Mouse (Mus musculus) MEL (cell line): ENCODE results near the gene Adamts2. TPM values are rescaled to one million over a fixed set of nuclear protein-coding genes. Genes with fewer than 3 reads are reported as not detected.

Source experiments
- DNase-seq: peaks from one replicate; pipeline ENCODE4 v3.0.0; 2011; ENCODE audit warnings: low read depth, low spot score
- H3K27ac ChIP-seq: 2 replicates; pipeline ENCODE4 v1.5.1; 2012; ENCODE audit warnings: low read depth, mild to moderate bottlenecking, control low read depth, low read length, moderate library complexity; ENCODE audit not compliant: control insufficient read depth
- H3K27me3 ChIP-seq, 2 experiments: fragments of 150-350 bp in 1 of 2; sonication (generic) in 1 of 2; 2 replicates each; pipeline ENCODE4 v1.6.1; 2012; ENCODE audit warnings: low read length in 2 of 2, mild to moderate bottlenecking in 2 of 2, improper control_type of control experiment in 1 of 2, moderate library complexity in 1 of 2; ENCODE audit not compliant: insufficient read depth in 2 of 2, control insufficient read depth in 1 of 2
- H3K36me3 ChIP-seq, 2 experiments: 2 replicates each; pipeline ENCODE4 v1.6.1; 2012 to 2014; ENCODE audit warnings: low read length in 2 of 2, improper control_type of control experiment in 1 of 2, inconsistent platforms in 1 of 2, mild to moderate bottlenecking in 1 of 2; ENCODE audit not compliant: insufficient read depth in 2 of 2, control insufficient read depth in 1 of 2
- H3K4me1 ChIP-seq, 2 experiments: fragments of 150-350 bp in 1 of 2; sonication (generic) in 1 of 2; 2 replicates each; pipeline ENCODE4 v1.6.1; 2012; ENCODE audit warnings: low read length in 2 of 2, improper control_type of control experiment in 1 of 2, mild to moderate bottlenecking in 1 of 2; ENCODE audit not compliant: insufficient read depth in 2 of 2, control insufficient read depth in 1 of 2
- H3K4me3 ChIP-seq, 2 experiments: fragments of 150-350 bp in 1 of 2; sonication (generic) in 1 of 2; 2 replicates each; pipeline ENCODE4 v1.5.1; 2012; ENCODE audit warnings: low read depth in 2 of 2, low read length in 2 of 2, mild to moderate bottlenecking in 2 of 2, moderate library complexity in 2 of 2, control low read depth in 1 of 2, improper control_type of control experiment in 1 of 2; ENCODE audit not compliant: control insufficient read depth in 1 of 2, insufficient read depth in 1 of 2
- H3K79me2 ChIP-seq: 2 replicates; pipeline ENCODE4 v1.6.1; 2012; ENCODE audit warnings: mild to moderate bottlenecking, low read length, moderate library complexity; ENCODE audit not compliant: control insufficient read depth, poor library complexity, insufficient read depth
- H3K9ac ChIP-seq: 2 replicates; pipeline ENCODE4 v1.6.1; 2012; ENCODE audit warnings: low read depth, mild to moderate bottlenecking, control low read depth, low read length, moderate library complexity; ENCODE audit not compliant: control insufficient read depth, poor library complexity, severe bottlenecking
- H3K9me3 ChIP-seq: fragments of 150-350 bp; sonication (generic); replicated peaks from 2 replicates; pipeline ENCODE4 v1.6.1; 2012; ENCODE audit warnings: mild to moderate bottlenecking, low read length, improper control_type of control experiment, moderate library complexity; ENCODE audit not compliant: insufficient read depth
- BHLHE40 ChIP-seq: IDR thresholded peaks from 2 replicates; pipeline ENCODE4 v1.6.1; 2012; ENCODE audit warnings: low read depth, mild to moderate bottlenecking, inconsistent platforms, low read length, improper control_type of control experiment, borderline replicate concordance
- CHD1 ChIP-seq: IDR thresholded peaks from 2 replicates; pipeline ENCODE4 v1.6.1; 2012; ENCODE audit warnings: low read depth, mild to moderate bottlenecking, inconsistent platforms, low read length, improper control_type of control experiment
- CHD2 ChIP-seq: IDR thresholded peaks from 2 replicates; pipeline ENCODE4 v1.6.1; 2011; ENCODE audit warnings: low read length, improper control_type of control experiment
- CTCF ChIP-seq, 3 experiments: IDR thresholded peaks in 2 of 3; conservative IDR thresholded peaks in 1 of 3; 2 replicates each; pipeline ENCODE4 v1.5.1; 2011 to 2012; ENCODE audit warnings: low read length in 3 of 3, low read depth in 2 of 3, mild to moderate bottlenecking in 2 of 3, improper control_type of control experiment in 1 of 3, inconsistent platforms in 1 of 3, mixed read lengths in 1 of 3, moderate library complexity in 1 of 3; ENCODE audit not compliant: control insufficient read depth in 1 of 3, insufficient read depth in 1 of 3, poor library complexity in 1 of 3, severe bottlenecking in 1 of 3
- E2F4 ChIP-seq: IDR thresholded peaks from 2 replicates; pipeline ENCODE4 v1.6.1; 2011; ENCODE audit warnings: low read depth, low read length, improper control_type of control experiment, borderline replicate concordance
- ELF1 ChIP-seq: IDR thresholded peaks from 2 replicates; pipeline ENCODE4 v1.6.1; 2014; ENCODE audit warnings: low read depth, mild to moderate bottlenecking, inconsistent platforms, low read length, improper control_type of control experiment, moderate library complexity
- HCFC1 ChIP-seq: IDR thresholded peaks from 2 replicates; pipeline ENCODE4 v1.6.1; 2012; ENCODE audit warnings: low read depth, mild to moderate bottlenecking, inconsistent platforms, low read length, improper control_type of control experiment, moderate library complexity
- JUND ChIP-seq: IDR thresholded peaks from 2 replicates; pipeline ENCODE4 v1.6.1; 2011; ENCODE audit warnings: low read depth, mild to moderate bottlenecking, improper control_type of control experiment, low read length
- KAT2A ChIP-seq: conservative IDR thresholded peaks from 2 replicates; pipeline ENCODE4 v1.6.1; 2012; ENCODE audit warnings: low read depth, low read length, improper control_type of control experiment, inconsistent platforms
- MEF2A ChIP-seq: IDR thresholded peaks from 2 replicates; pipeline ENCODE4 v1.6.1; 2014; ENCODE audit warnings: low read depth, mild to moderate bottlenecking, inconsistent platforms, low read length, improper control_type of control experiment; ENCODE audit not compliant: poor library complexity, insufficient replicate concordance, severe bottlenecking; ENCODE audit errors: extremely low read depth
- MXI1 ChIP-seq: IDR thresholded peaks from 2 replicates; pipeline ENCODE4 v1.6.1; 2011; ENCODE audit warnings: mild to moderate bottlenecking, low read depth, low read length, improper control_type of control experiment
- MYB ChIP-seq: IDR thresholded peaks from 2 replicates; pipeline ENCODE4 v1.6.1; 2011; ENCODE audit warnings: mild to moderate bottlenecking, low read depth, low read length, improper control_type of control experiment
- MYC ChIP-seq: IDR thresholded peaks from 2 replicates; pipeline ENCODE4 v1.6.1; 2011; ENCODE audit warnings: low read depth, mild to moderate bottlenecking, low read length, improper control_type of control experiment, moderate library complexity
- NRF1 ChIP-seq: IDR thresholded peaks from 2 replicates; pipeline ENCODE4 v1.6.1; 2014; ENCODE audit warnings: low read depth, mild to moderate bottlenecking, inconsistent platforms, low read length, improper control_type of control experiment, moderate library complexity; ENCODE audit not compliant: poor library complexity, insufficient read depth, severe bottlenecking
- POLR2A ChIP-seq, 2 experiments: IDR thresholded peaks; 2 replicates each; pipeline ENCODE4 v1.6.1; 2011 to 2012; ENCODE audit warnings: low read length in 2 of 2, mild to moderate bottlenecking in 2 of 2, control low read depth in 1 of 2, improper control_type of control experiment in 1 of 2, low read depth in 1 of 2, moderate library complexity in 1 of 2; ENCODE audit not compliant: control insufficient read depth in 1 of 2, insufficient read depth in 1 of 2, poor library complexity in 1 of 2
- POLR2AphosphoS2 ChIP-seq: IDR thresholded peaks from 2 replicates; pipeline ENCODE4 v1.6.1; 2011; ENCODE audit warnings: low read length, improper control_type of control experiment
- POLR2AphosphoS5 ChIP-seq: IDR thresholded peaks from 2 replicates; pipeline ENCODE4 v1.6.1; 2012; ENCODE audit warnings: low read depth, borderline replicate concordance, mild to moderate bottlenecking, inconsistent platforms, low read length, moderate library complexity, mixed read lengths
- RAD21 ChIP-seq: IDR thresholded peaks from 2 replicates; pipeline ENCODE4 v1.6.1; 2011; ENCODE audit warnings: mild to moderate bottlenecking, low read depth, low read length, improper control_type of control experiment
- SIN3A ChIP-seq: IDR thresholded peaks from 2 replicates; pipeline ENCODE4 v1.6.1; 2012; ENCODE audit warnings: low read length, improper control_type of control experiment, inconsistent platforms
- SMC3 ChIP-seq: IDR thresholded peaks from 2 replicates; pipeline ENCODE4 v1.6.1; 2011; ENCODE audit warnings: low read depth, low read length, improper control_type of control experiment
- TAL1 ChIP-seq: IDR thresholded peaks from 2 replicates; pipeline ENCODE4 v1.6.1; 2012; ENCODE audit warnings: mild to moderate bottlenecking, inconsistent platforms, low read length, moderate library complexity, mixed read lengths
- TCF12 ChIP-seq: IDR thresholded peaks from 2 replicates; pipeline ENCODE4 v1.6.1; 2014; ENCODE audit warnings: low read depth, mild to moderate bottlenecking, inconsistent platforms, low read length, improper control_type of control experiment, moderate library complexity
- UBTF ChIP-seq: IDR thresholded peaks from 2 replicates; pipeline ENCODE4 v1.6.1; 2012; ENCODE audit warnings: low read depth, mild to moderate bottlenecking, inconsistent platforms, low read length, improper control_type of control experiment, moderate library complexity, borderline replicate concordance; ENCODE audit not compliant: insufficient read depth
- ZC3H11A ChIP-seq: IDR thresholded peaks from 2 replicates; pipeline ENCODE4 v1.6.1; 2012; ENCODE audit warnings: low read depth, mild to moderate bottlenecking, inconsistent platforms, low read length, improper control_type of control experiment
- ZMIZ1 ChIP-seq: IDR thresholded peaks from 2 replicates; pipeline ENCODE4 v1.6.1; 2012; ENCODE audit warnings: low read depth, mild to moderate bottlenecking, inconsistent platforms, low read length, improper control_type of control experiment, moderate library complexity
- polyA plus RNA-seq, 2 experiments: library from polyadenylated mRNA; stranded (reverse) in 1 of 2; unstranded in 1 of 2; fragments of >175 nt in 1 of 2; fragments of >200 nt in 1 of 2; gene quantifications; 2 replicates each; pipeline versions ENCODE4 v1.2.1 to v1.2.4; 2012; ENCODE audit warnings: low replicate concordance in 2 of 2, low read depth in 1 of 2; ENCODE audit not compliant: insufficient read length in 2 of 2, insufficient read depth in 1 of 2, missing spikeins in 1 of 2
- total RNA-seq: library from RNA; depleted of rRNA; stranded (reverse); fragments of 300-350 nt; gene quantifications from 2 replicates; pipeline ENCODE4 v1.2.3, GENCODE M21; 2012

Adamts2 gene
- total and polyA plus RNA-seq, 3 experiments, result not detected

DNA sequence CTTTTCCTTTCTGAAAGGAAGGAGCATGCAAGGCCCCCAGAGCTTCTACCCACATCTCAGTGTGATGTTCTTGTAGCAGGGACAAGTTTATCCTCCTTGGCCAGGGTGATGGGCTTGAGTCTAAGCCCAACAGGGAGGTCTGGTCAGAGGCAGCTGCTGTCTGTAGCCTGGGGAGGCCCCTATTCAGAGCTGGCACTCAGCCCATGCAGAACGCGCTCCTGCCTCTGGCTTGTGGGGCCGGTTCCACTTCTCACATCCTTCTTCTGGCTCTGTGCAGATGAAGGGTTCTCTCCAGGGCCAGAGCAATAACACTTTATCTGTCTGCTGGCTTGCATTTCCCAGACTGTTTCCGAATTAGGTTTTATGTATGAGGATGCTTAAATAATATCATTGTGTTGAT, 44.3 kb downstream of the Adamts2 start:
- no peaks in the 10 kb centered on the region for H3K4me1 ChIP-seq
- no peak for DNase-seq
- H3K9ac ChIP-seq, result no peak overlapping the region
- H3K27me3 ChIP-seq, result no peaks in the 10 kb centered on the region
- no peak overlapping the region for H3K27ac ChIP-seq
- H3K79me2 ChIP-seq, result no peaks in the 10 kb centered on the region
- H3K9me3 ChIP-seq, result no peaks in the 10 kb centered on the region
- no peaks in the 10 kb centered on the region for H3K36me3 ChIP-seq
- no peak for TF ChIP-seq POLR2AphosphoS5
- H3K4me3 ChIP-seq, result no peak overlapping the region

- H3K36me3 ChIP-seq, result no peaks in the 10 kb centered on the region
- H3K4me1 ChIP-seq, result no peaks in the 10 kb centered on the region
- no peak for TF ChIP-seq CHD1
- no peak for TF ChIP-seq E2F4
- TF ChIP-seq TCF12, result no peak
- TF ChIP-seq TAL1, result no peak
- TF ChIP-seq POLR2AphosphoS5, result no peak
- TF ChIP-seq HCFC1, result no peak
- no peak for TF ChIP-seq BHLHE40
- no peak for TF ChIP-seq MYC
- no peak for TF ChIP-seq ZMIZ1
- TF ChIP-seq JUND, result no peak
- TF ChIP-seq POLR2A (IDR thresholded peaks at IDR 0.05; ENCODE audit: control insufficient read depth in 1 of 2, insufficient read depth in 1 of 2, low read depth in 1 of 2, low read length in 2 of 2, poor library complexity in 1 of 2), result no peak
- no peak for TF ChIP-seq SMC3
- no peak for TF ChIP-seq CHD2
- TF ChIP-seq POLR2AphosphoS2, result no peak
- no peak for TF ChIP-seq MYB
- no peak overlapping the region for H3K4me3 ChIP-seq
- no peaks in the 10 kb centered on the region for H3K79me2 ChIP-seq
- no peak overlapping the region for H3K27ac ChIP-seq
- no peaks in the 10 kb centered on the region for H3K27me3 ChIP-seq
- no peak for DNase-seq
- H3K9ac ChIP-seq, result no peak overlapping the region
- no peaks in the 10 kb centered on the region for H3K9me3 ChIP-seq
Observed at GRCm38 (mm10) chr11:50648143-50648807, 46.4 kb downstream of the Adamts2 start.

DNA sequence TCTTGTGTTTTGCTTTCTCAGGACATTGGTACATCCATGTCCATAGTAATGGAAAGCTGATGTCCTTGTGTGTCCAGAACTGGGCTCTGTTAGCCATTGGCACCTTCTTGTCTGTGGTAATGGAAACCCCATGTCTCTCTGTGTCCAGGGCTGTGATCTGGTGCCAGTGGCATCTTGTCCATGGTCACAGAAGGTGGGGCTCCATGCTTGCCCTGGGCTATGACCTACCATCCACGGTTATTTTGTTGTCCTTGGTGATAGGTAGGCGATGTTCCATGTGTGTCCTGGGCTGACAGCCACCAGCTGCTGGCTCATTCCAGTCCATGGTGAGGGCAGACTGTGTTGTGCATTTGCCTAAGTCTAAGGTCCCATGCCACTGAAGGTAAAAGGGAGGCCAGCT, 48.2 kb downstream of the Adamts2 start:
- Histone ChIP-seq H3K79me2 (no peaks in the 10 kb centered on the region), H3K4me3 (no peak overlapping the region), H3K27me3 (no peaks in the 10 kb centered on the region), H3K9me3 (no peaks in the 10 kb centered on the region), H3K4me1 (no peaks in the 10 kb centered on the region), H3K9ac (no peak overlapping the region), H3K36me3 (no peaks in the 10 kb centered on the region), H3K27ac (no peak overlapping the region)
- no peak for DNase-seq
- TF ChIP-seq SMC3 (no peak), MXI1 (no peak), KAT2A (no peak), ZC3H11A (no peak), SIN3A (no peak), TCF12 (no peak), MEF2A (no peak), ZMIZ1 (no peak), POLR2A (IDR thresholded peaks at IDR 0.05; ENCODE audit: control insufficient read depth in 1 of 2, insufficient read depth in 1 of 2, low read depth in 1 of 2, low read length in 2 of 2, poor library complexity in 1 of 2) (no peak), NRF1 (no peak), UBTF (no peak), CTCF (IDR thresholded peaks at IDR 0.05 in 2 of 3, conservative IDR thresholded peaks at IDR 0.05 in 1 of 3; ENCODE audit: control insufficient read depth in 1 of 3, insufficient read depth in 1 of 3, low read depth in 2 of 3, low read length in 3 of 3, poor library complexity in 1 of 3, severe bottlenecking in 1 of 3) (no peak), RAD21 (no peak), MYC (no peak), POLR2AphosphoS2 (no peak), ELF1 (no peak)
